Mouse (Mus musculus): ENCODE measurements around the gene Cdkal1. TPM values are rescaled to one million over a fixed set of nuclear protein-coding genes. Genes with fewer than 3 reads are reported as not detected.

Gene Cdkal1
- total and polyA plus RNA-seq, 3 experiments = 8.7 to 13.7 (median 9.5) TPM

- no peak overlapping the region for H3K4me3 ChIP-seq (replicated peaks in 1 of 3; ENCODE audit: low read depth in 2 of 3, low read length in 2 of 3, poor library complexity in 1 of 3)
- H3K4me2 ChIP-seq (ENCODE audit: insufficient read depth, low read depth, poor library complexity, severe bottlenecking) = no peak overlapping the region
- no peaks in the 10 kb centered on the region for H3K79me2 ChIP-seq (replicated peaks; ENCODE audit: control insufficient read depth, extremely low read depth, insufficient read depth, poor library complexity, severe bottlenecking)
- no peak overlapping the region for H3K27ac ChIP-seq (ENCODE audit: insufficient read depth, low read depth)
- DNase-seq (ENCODE audit: extremely low read depth) = peak; percentile 53
- peaks cover 15 to 46% of the 10 kb centered on the region in 2 experiments; a peak in 3 of 4 replicates for H3K4me1 ChIP-seq (ENCODE audit: control insufficient read depth in 1 of 2, insufficient read depth in 2 of 2)
- TF ChIP-seq ZNF384 (IDR thresholded peaks at IDR 0.05; ENCODE audit: low read depth, low read length) (peak; percentile 69), ELF1 (IDR thresholded peaks at IDR 0.05; ENCODE audit: low read depth, low read length) (no peak), IRF4 (IDR thresholded peaks at IDR 0.05; ENCODE audit: low read depth, low read length) (peak; percentile 19; the same call in 1 of the 2 replicates), SMC3 (IDR thresholded peaks at IDR 0.05; ENCODE audit: low read depth, low read length) (peak; percentile 59), POLR2AphosphoS2 (IDR thresholded peaks at IDR 0.05; ENCODE audit: low read depth, low read length) (no peak), CTCF (conservative IDR thresholded peaks at IDR 0.05 in 1 of 2, IDR thresholded peaks at IDR 0.05 in 1 of 2; ENCODE audit: low read depth in 2 of 2, low read length in 2 of 2) (peak; percentile 23 to 64; a peak in 3 of 4 replicates), RAD21 (IDR thresholded peaks at IDR 0.05; ENCODE audit: low read depth, low read length) (peak; percentile 71)
- peaks cover 0 to 2% of the 10 kb centered on the region in 2 experiments for H3K36me3 ChIP-seq (replicated peaks in 1 of 2; ENCODE audit: control insufficient read depth in 1 of 2, insufficient read depth in 1 of 2, low read length in 1 of 2)
- in situ Hi-C loops (cut with MboI; ENCODE audit: low pct_ligation_motif_present, low pct_unique_long_range_greater_than_20kb, low sequenced_read_pairs) (no loop called here), dilution Hi-C loops (cut with MboI; ENCODE audit: extremely low pct_ligation_motif_present, extremely low pct_unique_long_range_greater_than_20kb, low sequenced_read_pairs) (no loop called here)
- H3K27me3 ChIP-seq (replicated peaks) = no peaks in the 10 kb centered on the region
- no peaks in the 10 kb centered on the region for H3K9me3 ChIP-seq (replicated peaks; ENCODE audit: low read length)
- H3K9ac ChIP-seq (ENCODE audit: insufficient read depth, low read depth) = no peak overlapping the region
Observed at GRCm38 (mm10) chr13:29501173-29501572, 354.3 kb downstream of the Cdkal1 start.

- peaks cover 13 to 43% of the 10 kb centered on the region in 2 experiments; a peak in 3 of 4 replicates for H3K4me1 ChIP-seq (ENCODE audit: control insufficient read depth in 1 of 2, insufficient read depth in 2 of 2)
- no peaks in the 10 kb centered on the region for H3K79me2 ChIP-seq (replicated peaks; ENCODE audit: control insufficient read depth, extremely low read depth, insufficient read depth, poor library complexity, severe bottlenecking)
- H3K4me2 ChIP-seq (ENCODE audit: insufficient read depth, low read depth, poor library complexity, severe bottlenecking) = no peak overlapping the region
- peaks cover 0 to 2% of the 10 kb centered on the region in 2 experiments for H3K36me3 ChIP-seq (replicated peaks in 1 of 2; ENCODE audit: control insufficient read depth in 1 of 2, insufficient read depth in 1 of 2, low read length in 1 of 2)
- in situ Hi-C loops (cut with MboI; ENCODE audit: low pct_ligation_motif_present, low pct_unique_long_range_greater_than_20kb, low sequenced_read_pairs) = loop anchor here (10.0 kb wide), 1 partner anchor 85 kb away; no protein-coding TSS in a partner anchor
- TF ChIP-seq MAZ (IDR thresholded peaks at IDR 0.05; ENCODE audit: low read depth, low read length) (no peak), KAT2A (IDR thresholded peaks at IDR 0.05; ENCODE audit: insufficient replicate concordance, low read length) (no peak), ETS1 (conservative IDR thresholded peaks at IDR 0.05; ENCODE audit: low read depth, low read length) (peak; percentile 80), BHLHE40 (IDR thresholded peaks at IDR 0.05; ENCODE audit: low read depth, low read length) (peak; percentile 56), EP300 (IDR thresholded peaks at IDR 0.05; ENCODE audit: low read length) (peak; percentile 62), JUN (IDR thresholded peaks at IDR 0.05; ENCODE audit: insufficient read depth, low read depth, low read length) (no peak; the same call in 1 of the 2 replicates), MEF2A (IDR thresholded peaks at IDR 0.05; ENCODE audit: borderline replicate concordance, low read depth, low read length) (peak; percentile 95), MAX (IDR thresholded peaks at IDR 0.05; ENCODE audit: low read length) (no peak), ZNF384 (IDR thresholded peaks at IDR 0.05; ENCODE audit: low read depth, low read length) (peak; percentile 89), IRF4 (IDR thresholded peaks at IDR 0.05; ENCODE audit: low read depth, low read length) (peak; percentile 47; the same call in 1 of the 2 replicates), SIN3A (IDR thresholded peaks at IDR 0.05; ENCODE audit: low read length) (no peak)
- peak; percentile 79 for DNase-seq (ENCODE audit: extremely low read depth)
- dilution Hi-C loops (cut with MboI; ENCODE audit: extremely low pct_ligation_motif_present, extremely low pct_unique_long_range_greater_than_20kb, low sequenced_read_pairs) = no loop called here
- no peak overlapping the region for H3K9ac ChIP-seq (ENCODE audit: insufficient read depth, low read depth)
- no peaks in the 10 kb centered on the region for H3K27me3 ChIP-seq (replicated peaks)
- H3K27ac ChIP-seq (ENCODE audit: insufficient read depth, low read depth) = peak overlapping the region; percentile 46; the same call in 1 of the 2 replicates
- no peaks in the 10 kb centered on the region for H3K9me3 ChIP-seq (replicated peaks; ENCODE audit: low read length)
- H3K4me3 ChIP-seq (replicated peaks in 1 of 3; ENCODE audit: low read depth in 2 of 3, low read length in 2 of 3, poor library complexity in 1 of 3) = no peak overlapping the region
Observed at GRCm38 (mm10) chr13:29499750-29500149, 355.7 kb downstream of the Cdkal1 start.
